Mouse (Mus musculus): Measurements from ENCODE around the gene Ube2cbp. TPM values are rescaled to one million over a fixed set of nuclear protein-coding genes. Genes with fewer than 3 reads are reported as not detected.

Gene Ube2cbp
- total RNA-seq (2014; rRNA removed; ENCODE audit: low replicate concordance), result 1.7 and 5.7 TPM in 2 replicates
- 2.2 and 2.6 TPM in 2 replicates for polyA plus RNA-seq (2015; fragmentation: Nextera tagmentation; extraction: Ambion mirVana)

GRCm38 (mm10) chr9:86464151-86465105 is at the start of gene Ube2cbp:
Ube2cbp (minus strand) TSS chr9:86464950.
- Histone ChIP-seq H3K27me3 (ENCODE audit: control insufficient read depth, insufficient read depth, low read length) (peaks cover 8% of the 10 kb centered on the region; the same call in 1 of the 2 replicates), H3K4me1 (ENCODE audit: control insufficient read depth, insufficient read depth) (peaks cover 8% of the 10 kb centered on the region), H3K4me2 (ENCODE audit: low read depth, low read length) (peak within 1 kb of the TSS; percentile 72), H3K4me3 (ENCODE audit: low read depth, low read length) (peak within 1 kb of the TSS; percentile 65), H3K9ac (replicated peaks; ENCODE audit: low read depth, low read length) (peak within 1 kb of the TSS; percentile 54), H3K9me3 (replicated peaks; ENCODE audit: control insufficient read depth, low read length) (no peaks in the 10 kb centered on the region), H3K27ac (ENCODE audit: low read depth) (peak within 1 kb of the TSS; percentile 54; the same call in 1 of the 2 replicates), H3K36me3 (replicated peaks; ENCODE audit: control insufficient read depth, insufficient read depth, low read length) (no peaks in the 10 kb centered on the region)
- peak; percentile 71 for DNase-seq (ENCODE audit: low spot score)
- WGBS, result 3% methylated on average over 70 of the region's 70 CpGs
- TF ChIP-seq EP300 (IDR thresholded peaks at IDR 0.05; ENCODE audit: low read depth) (no peak), CTCF (IDR thresholded peaks at IDR 0.05; ENCODE audit: low read depth) (peak; percentile 82)
- ATAC-seq (ENCODE audit: insufficient read depth, low read depth), result peak; percentile 77

GRCm38 (mm10) chr9:86514390-86514789 is 49.6 kb upstream of the Ube2cbp start:
- peaks cover 62% of the 10 kb centered on the region for H3K36me3 ChIP-seq (replicated peaks; ENCODE audit: control insufficient read depth, insufficient read depth, low read length)
- no peak overlapping the region for H3K9ac ChIP-seq (replicated peaks; ENCODE audit: low read depth, low read length)
- TF ChIP-seq EP300 (IDR thresholded peaks at IDR 0.05; ENCODE audit: low read depth) (no peak), CTCF (IDR thresholded peaks at IDR 0.05; ENCODE audit: low read depth) (no peak)
- no peak overlapping the region for H3K27ac ChIP-seq (ENCODE audit: low read depth)
- DNase-seq (ENCODE audit: low spot score) (no peak), ATAC-seq (ENCODE audit: insufficient read depth, low read depth) (no peak)
- no peak overlapping the region for H3K4me3 ChIP-seq (ENCODE audit: low read depth, low read length)
- WGBS, result 64% methylated on average over 3 of the region's 3 CpGs
- no peaks in the 10 kb centered on the region for H3K9me3 ChIP-seq (replicated peaks; ENCODE audit: control insufficient read depth, low read length)
- H3K27me3 ChIP-seq (ENCODE audit: control insufficient read depth, insufficient read depth, low read length), result no peaks in the 10 kb centered on the region
- no peak overlapping the region for H3K4me2 ChIP-seq (ENCODE audit: low read depth, low read length)
- no peaks in the 10 kb centered on the region for H3K4me1 ChIP-seq (ENCODE audit: control insufficient read depth, insufficient read depth)

GRCm38 (mm10) chr9:86513733-86514132 is 49.0 kb upstream of the Ube2cbp start:
- no peaks in the 10 kb centered on the region for H3K9me3 ChIP-seq (replicated peaks; ENCODE audit: control insufficient read depth, low read length)
- H3K27me3 ChIP-seq (ENCODE audit: control insufficient read depth, insufficient read depth, low read length), result no peaks in the 10 kb centered on the region
- WGBS, result 60% methylated on average over 5 of the region's 5 CpGs
- TF ChIP-seq EP300 (IDR thresholded peaks at IDR 0.05; ENCODE audit: low read depth), result no peak
- TF ChIP-seq CTCF (IDR thresholded peaks at IDR 0.05; ENCODE audit: low read depth), result no peak
- no peak overlapping the region for H3K4me2 ChIP-seq (ENCODE audit: low read depth, low read length)
- H3K4me3 ChIP-seq (ENCODE audit: low read depth, low read length), result no peak overlapping the region
- peak; percentile 44; the same call in 1 of the 2 replicates for ATAC-seq (ENCODE audit: insufficient read depth, low read depth)
- DNase-seq (ENCODE audit: low spot score), result peak; percentile 8
- H3K27ac ChIP-seq (ENCODE audit: low read depth), result no peak overlapping the region
- H3K36me3 ChIP-seq (replicated peaks; ENCODE audit: control insufficient read depth, insufficient read depth, low read length), result peaks cover 60% of the 10 kb centered on the region
- no peak overlapping the region for H3K9ac ChIP-seq (replicated peaks; ENCODE audit: low read depth, low read length)
- H3K4me1 ChIP-seq (ENCODE audit: control insufficient read depth, insufficient read depth), result no peaks in the 10 kb centered on the region

GRCm38 (mm10) chr9:86507437-86507836 is 42.7 kb upstream of the Ube2cbp start:
- no peaks in the 10 kb centered on the region for H3K4me1 ChIP-seq (ENCODE audit: control insufficient read depth, insufficient read depth)
- ATAC-seq (ENCODE audit: insufficient read depth, low read depth) (no peak), DNase-seq (ENCODE audit: low spot score) (no peak)
- peaks cover 28% of the 10 kb centered on the region for H3K36me3 ChIP-seq (replicated peaks; ENCODE audit: control insufficient read depth, insufficient read depth, low read length)
- no peak overlapping the region for H3K4me2 ChIP-seq (ENCODE audit: low read depth, low read length)
- no peak for TF ChIP-seq EP300 (IDR thresholded peaks at IDR 0.05; ENCODE audit: low read depth)
- no peak for TF ChIP-seq CTCF (IDR thresholded peaks at IDR 0.05; ENCODE audit: low read depth)
- WGBS, result 74% methylated on average over 4 of the region's 4 CpGs
- H3K9me3 ChIP-seq (replicated peaks; ENCODE audit: control insufficient read depth, low read length), result no peaks in the 10 kb centered on the region
- no peaks in the 10 kb centered on the region for H3K27me3 ChIP-seq (ENCODE audit: control insufficient read depth, insufficient read depth, low read length)
- no peak overlapping the region for H3K9ac ChIP-seq (replicated peaks; ENCODE audit: low read depth, low read length)
- no peak overlapping the region for H3K27ac ChIP-seq (ENCODE audit: low read depth)
- no peak overlapping the region for H3K4me3 ChIP-seq (ENCODE audit: low read depth, low read length)

GRCm38 (mm10) chr9:86499083-86499482 is 34.3 kb upstream of the Ube2cbp start:
- no peak for TF ChIP-seq EP300 (IDR thresholded peaks at IDR 0.05; ENCODE audit: low read depth)
- no peak for TF ChIP-seq CTCF (IDR thresholded peaks at IDR 0.05; ENCODE audit: low read depth)
- Histone ChIP-seq H3K4me3 (ENCODE audit: low read depth, low read length) (no peak overlapping the region), H3K36me3 (replicated peaks; ENCODE audit: control insufficient read depth, insufficient read depth, low read length) (peaks cover 38% of the 10 kb centered on the region), H3K4me1 (ENCODE audit: control insufficient read depth, insufficient read depth) (no peaks in the 10 kb centered on the region), H3K9ac (replicated peaks; ENCODE audit: low read depth, low read length) (no peak overlapping the region), H3K4me2 (ENCODE audit: low read depth, low read length) (no peak overlapping the region), H3K9me3 (replicated peaks; ENCODE audit: control insufficient read depth, low read length) (no peaks in the 10 kb centered on the region), H3K27ac (ENCODE audit: low read depth) (no peak overlapping the region), H3K27me3 (ENCODE audit: control insufficient read depth, insufficient read depth, low read length) (no peaks in the 10 kb centered on the region)
- DNase-seq (ENCODE audit: low spot score) (no peak), ATAC-seq (ENCODE audit: insufficient read depth, low read depth) (no peak)
- 95% methylated on average over 3 of the region's 3 CpGs for WGBS
